Mouse (Mus musculus) thymus, adult 18-20 months (tissue): ENCODE measurements around the gene Acbd6.

Experiments used
- DNase-seq, 2 experiments: peaks; one replicate each; pipeline ENCODE4 v3.0.0; 2022; ENCODE audit warnings: mixed read lengths in 2 of 2

Gene Acbd6

GRCm38 (mm10) chr1:155729113-155729795 lies 171.3 kb downstream of the Acbd6 start:
- DNase-seq: no peak

- DNase-seq: no peak
Measured at GRCm38 (mm10) chr1:155731156-155731555, 173.2 kb downstream of the Acbd6 start.

- no peak for DNase-seq
Measured at GRCm38 (mm10) chr1:155736096-155736825, 178.3 kb downstream of the Acbd6 start.

- DNase-seq: no peak
Measured at GRCm38 (mm10) chr1:155737017-155737808, 179.3 kb downstream of the Acbd6 start.

GRCm38 (mm10) chr1:155737809-155738383 lies 180.0 kb downstream of the Acbd6 start:
- DNase-seq: no peak
